Mouse (Mus musculus) heart, adult 2 months (tissue): ENCODE results near the gene Ribc1.

Experiments used
- CTCF ChIP-seq: fragments of 200-600 bp; IDR thresholded peaks from 2 replicates; pipeline ENCODE4 v1.8.1; 2022; ENCODE audit warnings: antibody characterized with exemption, mild to moderate bottlenecking, moderate library complexity
- EP300 ChIP-seq: fragments of 200-500 bp; IDR thresholded peaks from 2 replicates; pipeline ENCODE4 v1.6.1; 2011; ENCODE audit warnings: low read depth, low read length, control low read depth; ENCODE audit not compliant: insufficient read depth

DNA sequence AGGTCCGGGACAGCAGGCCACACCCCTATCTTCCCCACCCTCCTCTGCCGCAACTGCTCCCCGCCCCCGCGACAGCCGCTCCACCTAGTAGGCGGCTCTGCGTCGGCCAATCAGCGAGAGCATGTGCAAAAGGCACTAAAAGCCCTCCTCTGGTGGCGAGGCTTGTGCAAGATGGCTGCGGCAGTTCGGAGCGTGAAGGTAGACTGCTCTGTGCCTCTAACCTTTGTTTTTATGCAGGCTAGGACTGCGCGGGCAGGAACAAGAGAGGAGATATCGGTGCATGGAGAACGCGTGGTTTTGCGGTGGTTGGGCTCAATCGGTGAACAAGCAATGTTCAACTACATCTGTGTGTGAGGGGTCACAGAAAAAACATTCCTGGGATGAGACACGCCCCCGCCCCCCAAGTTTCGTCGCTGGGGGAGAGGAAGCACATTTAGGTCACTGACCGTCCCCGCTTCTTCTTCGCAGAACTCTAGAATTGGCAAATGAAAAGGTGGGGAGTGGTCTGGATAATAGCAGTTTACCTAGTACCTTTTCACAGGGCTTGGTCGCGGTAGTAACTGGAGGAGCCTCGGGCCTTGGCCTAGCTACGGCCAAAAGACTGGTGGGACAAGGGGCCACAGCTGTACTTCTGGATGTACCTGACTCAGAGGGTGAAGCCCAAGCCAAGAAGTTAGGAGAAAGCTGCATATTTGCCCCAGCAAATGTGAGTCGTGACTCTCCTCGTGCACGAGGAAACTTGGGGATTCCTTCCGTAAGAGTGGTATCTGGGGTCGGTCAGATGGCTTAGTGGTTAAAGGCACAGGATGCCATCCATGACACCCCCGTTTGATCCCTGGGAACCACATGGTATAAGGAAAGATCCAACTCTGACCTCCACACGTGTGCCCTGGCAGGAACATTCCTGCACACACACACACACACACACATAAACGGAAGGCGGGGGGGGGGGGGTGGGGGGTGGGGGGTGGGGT lies 14.1 kb downstream of the Ribc1 start, which contains the start of gene Hsd17b10:
- peak; percentile 39 for TF ChIP-seq CTCF
- TF ChIP-seq EP300: 0 out of 2 replicates have a peak, but pooled peaks have one; percentile 52
